Mouse (Mus musculus) kidney, embryonic 16.5 days (tissue): ENCODE measurements around the gene Prkd2. TPM values are rescaled to one million over a fixed set of nuclear protein-coding genes. Genes with fewer than 3 reads are reported as not detected.

Experiments used
- ATAC-seq: fragments of 200-750 bp; cut with Nextera tagmentation; 2 replicates; pipeline ENCODE4 v1.8.0; 2017; ENCODE audit warnings: moderate TSS enrichment; ENCODE audit not compliant: low FRiP score, low TSS enrichment
- H3K27ac ChIP-seq: fragments of 300-500 bp; sonication (generic); 2 replicates; pipeline ENCODE4 v1.5.1; 2014; ENCODE audit warnings: low read length
- H3K27me3 ChIP-seq: fragments of 300-500 bp; sonication (generic); 2 replicates; pipeline ENCODE4 v1.6.1; 2014; ENCODE audit warnings: low read length, control low read depth, mixed read lengths; ENCODE audit not compliant: insufficient read depth
- H3K36me3 ChIP-seq: fragments of 300-500 bp; sonication (generic); 2 replicates; pipeline ENCODE4 v1.6.1; 2014; ENCODE audit warnings: low read length, control low read depth, mixed read lengths; ENCODE audit not compliant: insufficient read depth
- H3K4me1 ChIP-seq: fragments of 300-500 bp; sonication (generic); 2 replicates; pipeline ENCODE4 v1.6.1; 2014; ENCODE audit warnings: low read length, control low read depth, mixed read lengths; ENCODE audit not compliant: insufficient read depth
- H3K4me2 ChIP-seq: fragments of 300-500 bp; sonication (generic); replicated peaks from 2 replicates; pipeline ENCODE4 v1.6.1; 2014; ENCODE audit warnings: low read depth, low read length
- H3K4me3 ChIP-seq: fragments of 300-500 bp; sonication (generic); 2 replicates; pipeline ENCODE4 v1.5.1; 2014; ENCODE audit warnings: mild to moderate bottlenecking, low read length
- H3K9ac ChIP-seq: fragments of 300-500 bp; sonication (generic); replicated peaks from 2 replicates; pipeline ENCODE4 v1.6.1; 2014; ENCODE audit warnings: low read length
- H3K9me3 ChIP-seq: fragments of 300-500 bp; sonication (generic); 2 replicates; pipeline ENCODE4 v1.6.1; 2016; ENCODE audit warnings: low read length, control low read depth
- WGBS: fragments of 180-500 bp; shearing (Covaris S2); extraction: QIAGEN DNeasy Blood & Tissue Kit; methylation state at CpG from one replicate; pipeline ENCODE4 v1.1.7; 2014; 5-methylcytosine and 5-hydroxymethylcytosine counted together
- polyA plus RNA-seq: library from polyadenylated mRNA; unstranded; fragments of >200 nt; fragmentation: Nextera tagmentation; extraction: Ambion mirVana; gene quantifications from 2 replicates; pipeline ENCODE4 v1.2.1, GENCODE M21; 2015

Prkd2 gene
- polyA plus RNA-seq, 1 experiment from 2014 or later, result 16.2 TPM

GRCm38 (mm10) chr7:16811649-16812070 lies 31.0 kb upstream of the Prkd2 start:
- WGBS, result 23% methylated on average over 17 of the region's 17 CpGs
- peak overlapping the region; percentile 61 for H3K9ac ChIP-seq
- ATAC-seq, result peak; percentile 20

DNA sequence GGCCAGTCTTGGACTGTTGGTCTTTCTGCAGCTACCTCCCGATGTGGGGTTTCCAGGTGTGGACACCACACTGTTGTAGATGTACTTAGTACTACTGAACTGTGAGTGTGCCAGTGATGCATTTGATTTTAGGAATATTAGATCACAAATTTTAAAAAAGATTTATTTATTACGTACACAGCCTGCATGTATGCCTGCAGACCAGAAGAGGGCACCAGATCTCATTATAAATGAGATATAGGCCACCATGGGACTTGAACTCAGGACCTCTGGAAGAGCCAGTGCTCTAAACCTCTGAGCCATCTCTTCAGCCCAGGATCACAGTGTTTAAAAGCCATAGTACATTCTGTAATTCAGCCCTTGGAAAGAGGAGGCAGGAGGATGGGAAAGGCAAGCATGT lies 30.2 kb upstream of the Prkd2 start:
- no peaks in the 10 kb centered on the region for H3K9me3 ChIP-seq
- no peak overlapping the region for H3K27ac ChIP-seq
- no peak overlapping the region for H3K9ac ChIP-seq
- no peak overlapping the region for H3K4me3 ChIP-seq
- WGBS, result 76% methylated on average over 2 of the region's 2 CpGs
- H3K4me1 ChIP-seq, result peaks cover 24% of the 10 kb centered on the region
- H3K36me3 ChIP-seq, result peaks cover 22% of the 10 kb centered on the region
- no peak overlapping the region for H3K4me2 ChIP-seq
- 0 out of 2 replicates have a peak, but pooled peaks cover 3% of the 10 kb centered on the region for H3K27me3 ChIP-seq
- no peak for ATAC-seq

More at GRCm38 (mm10) chr7:16811649-16812070, 31.0 kb upstream of the Prkd2 start:
- Histone ChIP-seq H3K4me2 (peak overlapping the region; percentile 83), H3K27me3 (0 out of 2 replicates have a peak, but pooled peaks cover 3% of the 10 kb centered on the region), H3K4me3 (peak overlapping the region; percentile 47), H3K4me1 (peaks cover 21% of the 10 kb centered on the region), H3K9me3 (no peaks in the 10 kb centered on the region), H3K27ac (no peak overlapping the region), H3K36me3 (peaks cover 27% of the 10 kb centered on the region)

GRCm38 (mm10) chr7:16815351-16815941 lies 27.3 kb upstream of the Prkd2 start, which contains the start of gene Strn4:
Gene Strn4, plus strand, starts transcription at chr7:16815889.
- peak within 1 kb of the TSS; percentile 70 for H3K4me2 ChIP-seq
- peaks cover 16% of the 10 kb centered on the region for H3K36me3 ChIP-seq
- H3K4me3 ChIP-seq, result peak within 1 kb of the TSS; percentile 84
- ATAC-seq, result no peak
- WGBS, result 17% methylated on average over 1 of the region's 1 CpGs
- peak within 1 kb of the TSS; percentile 95 for H3K27ac ChIP-seq
- 0 out of 2 replicates have a peak, but pooled peaks cover under 1% of the 10 kb centered on the region for H3K27me3 ChIP-seq
- peaks cover 41% of the 10 kb centered on the region for H3K4me1 ChIP-seq
- H3K9ac ChIP-seq, result peak within 1 kb of the TSS; percentile 99
- H3K9me3 ChIP-seq, result no peaks in the 10 kb centered on the region

GRCm38 (mm10) chr7:16816078-16816474 lies 26.6 kb upstream of the Prkd2 start:
- Histone ChIP-seq H3K27ac (peak overlapping the region; percentile 95), H3K4me3 (peak overlapping the region; percentile 84), H3K9ac (peak overlapping the region; percentile 99), H3K27me3 (no peaks in the 10 kb centered on the region), H3K9me3 (no peaks in the 10 kb centered on the region), H3K36me3 (peaks cover 16% of the 10 kb centered on the region), H3K4me2 (peak overlapping the region; percentile 70), H3K4me1 (peaks cover 40% of the 10 kb centered on the region)
- WGBS, result 0% methylated on average over 41 of the region's 55 CpGs
- peak; percentile 77 for ATAC-seq

DNA sequence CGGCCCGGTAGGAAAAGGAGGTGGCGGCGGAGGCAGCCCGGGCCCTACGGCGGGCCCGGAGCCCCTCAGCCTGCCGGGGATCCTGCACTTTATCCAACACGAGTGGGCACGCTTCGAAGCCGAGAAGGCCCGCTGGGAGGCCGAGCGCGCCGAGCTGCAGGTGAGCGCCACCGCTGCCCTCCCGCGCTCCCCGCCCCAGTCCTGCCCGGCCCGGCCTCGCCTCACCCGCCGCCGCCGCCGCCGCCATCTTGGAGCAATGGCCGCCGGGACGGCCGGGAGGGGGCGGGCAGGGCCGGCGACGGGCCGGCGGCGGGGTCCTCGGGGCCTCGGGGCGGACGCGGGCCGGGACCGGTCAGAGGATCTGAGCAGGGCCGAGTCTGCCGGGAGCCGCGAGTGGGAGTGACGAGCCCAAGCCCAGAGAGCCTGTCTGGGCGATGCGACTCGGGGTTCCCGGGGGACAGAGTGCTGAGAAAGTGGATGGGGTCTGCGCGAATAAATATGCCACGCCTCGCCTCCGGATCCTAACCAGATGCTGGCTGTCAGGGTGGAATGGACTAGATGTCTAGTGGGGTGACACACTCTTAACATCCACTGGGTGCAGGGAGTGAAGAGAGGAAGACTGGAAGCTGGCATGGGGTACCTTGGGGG lies 26.1 kb upstream of the Prkd2 start, which contains the start of gene Fkrp:
TSS of gene Fkrp (minus strand) at position 258 of the 648 bp plus-strand sequence.
- no peaks in the 10 kb centered on the region for H3K27me3 ChIP-seq
- under 1% methylated on average over 53 of the region's 64 CpGs for WGBS
- no peaks in the 10 kb centered on the region for H3K9me3 ChIP-seq
- H3K36me3 ChIP-seq, result peaks cover 16% of the 10 kb centered on the region
- peaks cover 36% of the 10 kb centered on the region for H3K4me1 ChIP-seq
- H3K4me3 ChIP-seq, result peak within 1 kb of the TSS; percentile 84
- H3K9ac ChIP-seq, result peak within 1 kb of the TSS; percentile 99
- H3K27ac ChIP-seq, result peak within 1 kb of the TSS; percentile 95
- peak within 1 kb of the TSS; percentile 70 for H3K4me2 ChIP-seq
- peak; percentile 79 for ATAC-seq

DNA sequence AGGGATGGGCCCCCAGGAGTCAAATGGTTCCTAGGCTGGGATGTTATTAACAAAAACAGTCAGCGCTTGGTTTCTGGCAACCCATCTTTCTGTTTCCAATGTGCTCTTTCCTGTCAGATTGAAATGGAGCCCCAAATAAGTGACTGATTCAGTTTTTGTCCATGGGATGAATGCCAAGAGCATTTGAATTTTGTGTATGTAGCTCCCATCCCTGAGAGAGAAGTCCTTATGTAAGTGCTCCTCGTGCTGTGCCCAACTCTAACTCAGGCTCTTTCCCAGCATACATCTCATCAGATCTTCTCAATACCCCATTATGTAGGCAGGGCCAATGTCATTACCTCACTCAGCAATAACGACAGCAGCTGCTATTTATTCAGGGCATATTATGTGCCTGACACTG lies 25.0 kb upstream of the Prkd2 start:
- Histone ChIP-seq H3K4me2 (peak overlapping the region; percentile 70), H3K27ac (no peak overlapping the region), H3K4me3 (peak overlapping the region; percentile 84), H3K9me3 (no peaks in the 10 kb centered on the region), H3K36me3 (peaks cover 20% of the 10 kb centered on the region), H3K4me1 (peaks cover 32% of the 10 kb centered on the region), H3K9ac (peak overlapping the region; percentile 99), H3K27me3 (no peaks in the 10 kb centered on the region)
- no peak for ATAC-seq
- 57% methylated on average over 3 of the region's 3 CpGs for WGBS

DNA sequence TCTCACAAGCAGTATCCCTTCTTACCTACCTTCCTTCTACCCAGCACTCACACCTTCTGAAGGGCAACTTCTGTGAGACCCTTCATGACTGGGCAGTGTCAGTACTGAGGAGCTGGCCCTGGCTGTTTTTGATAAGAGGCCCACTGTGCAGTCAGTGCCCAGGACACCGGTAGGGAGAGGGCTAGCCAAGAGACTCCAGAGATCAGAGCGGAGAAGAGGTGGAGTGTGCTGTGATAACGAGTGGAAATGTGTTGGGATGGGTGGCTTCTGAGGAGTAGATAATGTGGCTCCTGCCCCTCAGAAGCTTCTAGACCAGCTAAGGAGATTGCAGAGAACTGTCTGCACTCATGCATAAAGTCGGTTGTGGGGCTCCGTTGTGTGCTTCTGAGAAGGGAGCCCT lies 22.9 kb upstream of the Prkd2 start:
- ATAC-seq, result no peak
- peaks cover 15% of the 10 kb centered on the region for H3K36me3 ChIP-seq
- H3K27ac ChIP-seq, result no peak overlapping the region
- no peaks in the 10 kb centered on the region for H3K9me3 ChIP-seq
- H3K27me3 ChIP-seq, result no peaks in the 10 kb centered on the region
- H3K4me2 ChIP-seq, result no peak overlapping the region
- peaks cover 32% of the 10 kb centered on the region for H3K4me1 ChIP-seq
- 82% methylated on average over 5 of the region's 5 CpGs for WGBS
- H3K4me3 ChIP-seq, result no peak overlapping the region
- H3K9ac ChIP-seq, result no peak overlapping the region

GRCm38 (mm10) chr7:16820271-16820763 lies 22.4 kb upstream of the Prkd2 start:
- peaks cover 16% of the 10 kb centered on the region for H3K36me3 ChIP-seq
- H3K4me2 ChIP-seq, result no peak overlapping the region
- no peak overlapping the region for H3K27ac ChIP-seq
- H3K27me3 ChIP-seq, result no peaks in the 10 kb centered on the region
- WGBS, result 68% methylated on average over 5 of the region's 5 CpGs
- H3K4me1 ChIP-seq, result peaks cover 32% of the 10 kb centered on the region
- ATAC-seq, result no peak
- no peaks in the 10 kb centered on the region for H3K9me3 ChIP-seq
- no peak overlapping the region for H3K9ac ChIP-seq
- no peak overlapping the region for H3K4me3 ChIP-seq

- Histone ChIP-seq H3K27me3 (no peaks in the 10 kb centered on the region), H3K27ac (no peak overlapping the region), H3K4me1 (peaks cover 32% of the 10 kb centered on the region), H3K4me2 (no peak overlapping the region), H3K9me3 (no peaks in the 10 kb centered on the region), H3K36me3 (peaks cover 21% of the 10 kb centered on the region), H3K9ac (no peak overlapping the region), H3K4me3 (no peak overlapping the region)
- ATAC-seq, result no peak
- WGBS, result 38% methylated on average over 3 of the region's 3 CpGs
These were observed 21.6 kb upstream of the Prkd2 start for GRCm38 (mm10) chr7:16821091-16821490.

- no peak overlapping the region for H3K9ac ChIP-seq
- ATAC-seq, result no peak
These were observed 21.0 kb upstream of the Prkd2 start for GRCm38 (mm10) chr7:16821669-16822101.

More at GRCm38 (mm10) chr7:16821669-16822101, 21.0 kb upstream of the Prkd2 start:
- WGBS, result 77% methylated on average over 4 of the region's 4 CpGs
- H3K4me2 ChIP-seq, result no peak overlapping the region
- no peak overlapping the region for H3K27ac ChIP-seq
- no peak overlapping the region for H3K4me3 ChIP-seq
- H3K36me3 ChIP-seq, result peaks cover 27% of the 10 kb centered on the region
- H3K9me3 ChIP-seq, result no peaks in the 10 kb centered on the region
- no peaks in the 10 kb centered on the region for H3K27me3 ChIP-seq
- peaks cover 32% of the 10 kb centered on the region for H3K4me1 ChIP-seq
